Mouse (Mus musculus): ENCODE measurements around the gene Cdh4. TPM values are rescaled to one million over a fixed set of nuclear protein-coding genes. Genes with fewer than 3 reads are reported as not detected.

Gene Cdh4
- polyA plus RNA-seq, 1 experiment from 2014 or later: 0.61 TPM

DNA sequence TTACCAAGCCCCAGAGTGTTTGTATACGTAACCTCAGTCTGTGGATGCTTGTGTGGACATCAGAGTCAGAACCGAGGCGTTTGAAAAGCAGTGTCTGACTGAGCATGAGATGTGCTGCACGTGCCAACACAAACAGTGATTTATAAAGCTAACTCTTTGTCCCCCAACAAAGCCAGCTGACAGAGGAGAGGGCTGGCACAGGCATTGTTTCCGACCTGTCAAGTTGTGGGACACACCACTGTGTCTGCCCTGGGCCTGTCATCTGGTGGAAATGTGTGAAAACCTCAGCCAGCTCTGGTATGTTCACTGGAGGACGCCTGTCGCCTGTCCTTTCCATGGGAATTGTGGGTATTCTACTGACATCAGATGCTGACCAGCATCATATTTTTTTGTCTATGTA is 248.3 kb downstream of the Cdh4 start:
- Histone ChIP-seq H3K4me2 (ENCODE audit: low read depth, low read length) (no peak overlapping the region), H3K4me3 (ENCODE audit: low read depth, low read length) (no peak overlapping the region), H3K27me3 (ENCODE audit: insufficient read depth, low read length) (no peaks in the 10 kb centered on the region), H3K9ac (replicated peaks) (no peak overlapping the region), H3K9me3 (ENCODE audit: low read length) (no peaks in the 10 kb centered on the region), H3K36me3 (replicated peaks; ENCODE audit: insufficient read depth, low read length) (no peaks in the 10 kb centered on the region), H3K4me1 (ENCODE audit: insufficient read depth) (no peaks in the 10 kb centered on the region), H3K27ac (ENCODE audit: low read depth) (no peak overlapping the region)
- TF ChIP-seq EP300 (IDR thresholded peaks at IDR 0.05; ENCODE audit: low read depth) (no peak), CTCF (IDR thresholded peaks at IDR 0.05; ENCODE audit: low read depth) (no peak)
- no peak for DNase-seq
- 60% methylated on average over 7 of the region's 7 CpGs for WGBS (ENCODE audit: insufficient replicate concordance)
- ATAC-seq: no peak

DNA sequence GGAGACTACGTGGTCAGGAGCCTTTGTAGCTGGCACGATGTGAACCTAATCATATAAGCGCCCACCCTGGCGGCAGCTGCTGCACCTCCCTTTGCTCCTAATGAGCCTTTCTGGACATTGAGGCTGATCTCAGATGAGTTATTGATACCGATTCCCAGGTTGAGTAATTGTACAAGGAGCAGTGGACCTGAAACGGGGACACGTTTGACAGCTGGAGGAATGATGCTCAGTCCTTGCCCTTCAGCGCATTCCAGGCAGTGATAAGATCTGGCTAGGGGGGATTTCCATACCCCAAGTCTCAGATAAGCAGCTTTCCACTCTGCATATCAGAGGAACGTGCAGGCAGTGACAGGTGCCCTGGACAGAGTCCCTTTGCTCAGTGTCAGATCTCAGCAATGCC is 252.7 kb downstream of the Cdh4 start:
- WGBS (ENCODE audit: insufficient replicate concordance): 68% methylated on average over 9 of the region's 9 CpGs
- Histone ChIP-seq H3K27ac (ENCODE audit: low read depth) (no peak overlapping the region), H3K36me3 (replicated peaks; ENCODE audit: insufficient read depth, low read length) (no peaks in the 10 kb centered on the region), H3K9me3 (ENCODE audit: low read length) (no peaks in the 10 kb centered on the region), H3K4me2 (ENCODE audit: low read depth, low read length) (no peak overlapping the region), H3K27me3 (ENCODE audit: insufficient read depth, low read length) (no peaks in the 10 kb centered on the region), H3K4me1 (ENCODE audit: insufficient read depth) (no peaks in the 10 kb centered on the region), H3K4me3 (ENCODE audit: low read depth, low read length) (no peak overlapping the region), H3K9ac (replicated peaks) (no peak overlapping the region)
- no peak for ATAC-seq
- DNase-seq: no peak
- no peak for TF ChIP-seq CTCF (IDR thresholded peaks at IDR 0.05; ENCODE audit: low read depth)
- no peak for TF ChIP-seq EP300 (IDR thresholded peaks at IDR 0.05; ENCODE audit: low read depth)

DNA sequence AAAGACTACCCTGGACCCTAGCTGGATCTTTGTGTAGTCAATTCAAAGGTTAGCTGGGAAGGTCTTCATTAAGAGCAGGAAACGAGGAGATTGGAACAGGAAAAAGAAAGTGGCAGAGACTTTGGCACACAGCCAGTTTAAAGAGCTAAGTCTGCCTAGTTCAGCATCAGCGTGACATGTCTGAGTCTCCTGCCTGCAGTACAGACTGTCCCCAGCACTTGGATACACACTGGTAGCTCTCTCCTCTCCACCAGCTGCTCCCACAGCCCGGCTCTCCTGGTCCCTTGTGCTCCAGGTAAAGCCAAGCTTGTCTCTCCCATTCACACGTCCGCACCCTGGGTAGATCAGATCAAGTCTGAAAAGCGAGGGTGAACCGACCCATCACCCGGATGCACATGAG is 255.4 kb downstream of the Cdh4 start:
- 67% methylated on average over 8 of the region's 8 CpGs for WGBS (ENCODE audit: insufficient replicate concordance)
- no peak overlapping the region for H3K4me3 ChIP-seq (ENCODE audit: low read depth, low read length)
- H3K4me1 ChIP-seq (ENCODE audit: insufficient read depth): no peaks in the 10 kb centered on the region
- H3K36me3 ChIP-seq (replicated peaks; ENCODE audit: insufficient read depth, low read length): no peaks in the 10 kb centered on the region
- H3K9ac ChIP-seq (replicated peaks): no peak overlapping the region
- no peak for ATAC-seq
- H3K27me3 ChIP-seq (ENCODE audit: insufficient read depth, low read length): no peaks in the 10 kb centered on the region
- no peak for TF ChIP-seq CTCF (IDR thresholded peaks at IDR 0.05; ENCODE audit: low read depth)
- TF ChIP-seq EP300 (IDR thresholded peaks at IDR 0.05; ENCODE audit: low read depth): no peak
- no peak overlapping the region for H3K27ac ChIP-seq (ENCODE audit: low read depth)
- DNase-seq: no peak
- no peak overlapping the region for H3K4me2 ChIP-seq (ENCODE audit: low read depth, low read length)
- H3K9me3 ChIP-seq (ENCODE audit: low read length): no peaks in the 10 kb centered on the region

DNA sequence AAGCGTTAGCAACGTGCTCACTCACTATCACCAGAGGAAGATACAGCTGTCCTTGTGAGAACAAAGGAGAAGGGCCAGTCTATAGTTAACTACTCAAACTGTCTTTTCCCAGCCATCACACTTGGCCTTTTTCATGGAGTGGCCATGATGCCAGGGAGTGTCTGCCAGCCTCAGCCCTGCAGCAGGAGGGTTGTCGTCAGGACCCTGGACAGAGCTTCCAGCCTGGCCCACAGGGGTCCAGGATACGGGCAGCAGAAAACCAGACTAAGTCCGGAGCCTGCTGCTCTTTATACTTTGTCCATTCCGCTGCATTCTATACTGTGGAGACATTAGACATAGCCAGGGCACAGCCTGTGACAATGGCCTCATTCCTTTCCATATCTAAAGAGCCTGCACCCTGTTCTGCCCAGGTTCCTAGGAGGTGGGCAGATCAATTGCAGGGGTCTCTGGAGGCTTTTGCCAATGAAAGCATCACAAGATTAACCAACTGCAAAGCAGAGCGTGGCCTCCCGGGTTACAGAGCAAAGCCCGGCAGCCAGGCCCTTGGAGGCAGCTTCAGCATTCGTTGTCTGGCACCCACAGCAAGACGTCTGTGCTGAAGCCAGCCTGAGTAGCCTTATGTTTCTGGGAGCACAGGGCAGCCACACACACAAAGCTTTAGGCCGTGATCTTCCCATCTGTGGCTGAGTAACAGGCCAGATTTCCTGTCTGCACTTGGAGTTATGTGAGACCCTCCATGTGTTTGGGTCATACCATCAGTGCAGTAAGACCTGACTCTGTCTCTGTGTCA is 256.2 kb downstream of the Cdh4 start:
- DNase-seq: no peak
- Histone ChIP-seq H3K27ac (ENCODE audit: low read depth) (no peak overlapping the region), H3K4me1 (ENCODE audit: insufficient read depth) (no peaks in the 10 kb centered on the region), H3K36me3 (replicated peaks; ENCODE audit: insufficient read depth, low read length) (no peaks in the 10 kb centered on the region), H3K9ac (replicated peaks) (no peak overlapping the region), H3K4me3 (ENCODE audit: low read depth, low read length) (no peak overlapping the region), H3K27me3 (ENCODE audit: insufficient read depth, low read length) (no peaks in the 10 kb centered on the region), H3K4me2 (ENCODE audit: low read depth, low read length) (no peak overlapping the region), H3K9me3 (ENCODE audit: low read length) (no peaks in the 10 kb centered on the region)
- WGBS (ENCODE audit: insufficient replicate concordance): 47% methylated on average over 12 of the region's 12 CpGs
- no peak for ATAC-seq
- TF ChIP-seq EP300 (IDR thresholded peaks at IDR 0.05; ENCODE audit: low read depth) (no peak), CTCF (IDR thresholded peaks at IDR 0.05; ENCODE audit: low read depth) (no peak)

DNA sequence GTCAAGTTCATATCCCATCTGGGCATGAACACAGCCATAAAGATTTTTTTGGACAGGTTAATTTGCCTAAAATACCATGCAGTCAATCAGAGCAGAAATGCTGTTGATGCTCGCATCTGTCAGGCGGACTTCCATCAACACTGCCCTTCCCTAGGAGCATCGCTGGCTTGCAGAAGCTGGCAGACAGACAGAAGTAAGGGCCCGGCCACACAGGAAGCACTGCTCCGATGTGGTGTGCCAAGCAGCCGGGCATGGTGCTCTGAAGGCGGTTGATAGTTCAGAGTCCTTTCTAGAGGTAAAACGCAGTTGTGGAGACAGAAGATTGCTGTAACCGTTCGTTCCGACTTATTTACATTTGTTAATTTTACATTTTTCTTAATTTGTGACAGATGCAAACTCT is 262.8 kb downstream of the Cdh4 start:
- no peak for DNase-seq
- Histone ChIP-seq H3K4me3 (ENCODE audit: low read depth, low read length) (no peak overlapping the region), H3K27ac (ENCODE audit: low read depth) (no peak overlapping the region), H3K36me3 (replicated peaks; ENCODE audit: insufficient read depth, low read length) (no peaks in the 10 kb centered on the region), H3K9ac (replicated peaks) (no peak overlapping the region), H3K4me2 (ENCODE audit: low read depth, low read length) (no peak overlapping the region), H3K4me1 (ENCODE audit: insufficient read depth) (no peaks in the 10 kb centered on the region), H3K27me3 (ENCODE audit: insufficient read depth, low read length) (no peaks in the 10 kb centered on the region), H3K9me3 (ENCODE audit: low read length) (no peaks in the 10 kb centered on the region)
- ATAC-seq: no peak
- 83% methylated on average over 11 of the region's 11 CpGs for WGBS (ENCODE audit: insufficient replicate concordance)
- TF ChIP-seq EP300 (IDR thresholded peaks at IDR 0.05; ENCODE audit: low read depth) (no peak), CTCF (IDR thresholded peaks at IDR 0.05; ENCODE audit: low read depth) (no peak)

DNA sequence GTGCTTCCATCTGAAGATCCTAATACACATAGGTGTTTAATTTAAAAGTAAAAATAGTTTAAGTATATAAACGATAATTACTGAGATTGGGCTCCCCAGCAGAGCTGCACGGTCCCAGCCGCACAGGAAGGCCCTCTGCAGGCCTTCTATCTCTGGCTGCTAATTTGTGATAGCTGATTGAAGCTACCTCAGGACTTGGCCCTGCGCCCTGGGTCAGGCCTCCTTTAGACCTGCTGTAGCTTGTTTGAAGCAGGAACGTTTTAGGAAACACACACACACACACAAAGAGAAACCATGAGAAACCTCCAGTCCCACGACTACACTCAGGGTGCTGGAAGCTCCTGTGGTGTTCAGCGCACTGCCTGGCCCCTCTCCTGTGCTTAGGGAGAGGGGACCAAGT is 263.2 kb downstream of the Cdh4 start:
- WGBS (ENCODE audit: insufficient replicate concordance): 76% methylated on average over 7 of the region's 7 CpGs
- Histone ChIP-seq H3K4me2 (ENCODE audit: low read depth, low read length) (no peak overlapping the region), H3K9me3 (ENCODE audit: low read length) (no peaks in the 10 kb centered on the region), H3K9ac (replicated peaks) (no peak overlapping the region), H3K27me3 (ENCODE audit: insufficient read depth, low read length) (no peaks in the 10 kb centered on the region), H3K4me3 (ENCODE audit: low read depth, low read length) (no peak overlapping the region), H3K27ac (ENCODE audit: low read depth) (no peak overlapping the region), H3K36me3 (replicated peaks; ENCODE audit: insufficient read depth, low read length) (no peaks in the 10 kb centered on the region), H3K4me1 (ENCODE audit: insufficient read depth) (no peaks in the 10 kb centered on the region)
- DNase-seq (no peak), ATAC-seq (no peak)
- TF ChIP-seq CTCF (IDR thresholded peaks at IDR 0.05; ENCODE audit: low read depth) (no peak), EP300 (IDR thresholded peaks at IDR 0.05; ENCODE audit: low read depth) (no peak)
